Mouse (Mus musculus): Measurements from ENCODE around the gene Tbl1xr1. TPM values are rescaled to one million over a fixed set of nuclear protein-coding genes. Genes with fewer than 3 reads are reported as not detected.

Gene Tbl1xr1
- polyA plus RNA-seq, 1 experiment from 2014 or later, result 27.5 TPM

DNA sequence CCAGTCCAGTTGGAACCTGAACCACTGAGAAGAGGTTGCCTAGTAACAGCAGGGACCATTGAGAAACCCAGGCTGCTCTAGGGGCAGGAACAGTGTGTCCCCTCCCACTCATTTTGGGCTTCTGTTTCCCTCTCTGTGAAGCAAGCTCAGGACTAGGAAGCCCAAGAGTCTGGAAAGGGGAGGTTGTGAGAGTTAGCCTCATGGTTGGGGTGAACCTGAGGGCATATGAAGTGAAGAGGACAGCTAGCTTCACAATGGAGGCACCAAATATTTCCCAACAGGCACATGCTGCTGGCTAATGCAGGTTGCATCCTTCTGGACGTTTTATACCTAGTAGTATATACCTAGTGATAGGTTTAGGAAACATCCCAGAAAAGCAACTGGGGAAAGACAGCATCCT is 122.3 kb downstream of the Tbl1xr1 start:
- Histone ChIP-seq H3K9me3 (replicated peaks) (no peaks in the 10 kb centered on the region), H3K4me3 (no peak overlapping the region), H3K27me3 (ENCODE audit: low read depth, poor library complexity, severe bottlenecking) (no peaks in the 10 kb centered on the region), H3K36me3 (peaks cover 89% of the 10 kb centered on the region), H3K4me1 (no peaks in the 10 kb centered on the region), H3K27ac (no peak overlapping the region)
- DNase-seq (ENCODE audit: low spot score), result no peak
- WGBS, result 88% methylated on average over 1 of the region's 1 CpGs

DNA sequence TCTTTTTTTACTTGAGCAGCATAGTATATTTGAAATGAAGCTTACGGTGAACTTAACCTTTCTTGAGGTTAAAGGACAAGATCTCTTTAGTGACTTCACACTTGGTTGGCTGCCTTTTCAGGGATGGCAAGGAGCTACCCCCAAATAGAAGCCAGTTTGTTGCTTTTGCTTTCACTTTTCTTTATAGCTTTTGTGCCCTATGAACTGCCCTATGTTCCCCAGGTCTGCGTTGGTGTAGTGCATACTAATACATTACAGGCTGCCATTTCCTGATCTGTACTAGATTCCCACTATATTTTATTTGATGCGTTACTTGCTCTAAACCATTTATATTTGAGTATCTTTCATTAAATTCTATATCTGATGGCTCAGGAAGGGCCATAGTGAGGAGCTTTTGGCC is 127.7 kb downstream of the Tbl1xr1 start:
- no peaks in the 10 kb centered on the region for H3K4me1 ChIP-seq
- H3K27me3 ChIP-seq (ENCODE audit: low read depth, poor library complexity, severe bottlenecking), result no peaks in the 10 kb centered on the region
- no peak for DNase-seq (ENCODE audit: low spot score)
- no peaks in the 10 kb centered on the region for H3K9me3 ChIP-seq (replicated peaks)
- peaks cover 69% of the 10 kb centered on the region for H3K36me3 ChIP-seq
- no peak overlapping the region for H3K27ac ChIP-seq
- no peak overlapping the region for H3K4me3 ChIP-seq
- 96% methylated on average over 3 of the region's 3 CpGs for WGBS

GRCm38 (mm10) chr3:22221557-22221956 is 145.1 kb downstream of the Tbl1xr1 start:
- H3K4me3 ChIP-seq, result no peak overlapping the region
- WGBS, result 86% methylated on average over 2 of the region's 2 CpGs

DNA sequence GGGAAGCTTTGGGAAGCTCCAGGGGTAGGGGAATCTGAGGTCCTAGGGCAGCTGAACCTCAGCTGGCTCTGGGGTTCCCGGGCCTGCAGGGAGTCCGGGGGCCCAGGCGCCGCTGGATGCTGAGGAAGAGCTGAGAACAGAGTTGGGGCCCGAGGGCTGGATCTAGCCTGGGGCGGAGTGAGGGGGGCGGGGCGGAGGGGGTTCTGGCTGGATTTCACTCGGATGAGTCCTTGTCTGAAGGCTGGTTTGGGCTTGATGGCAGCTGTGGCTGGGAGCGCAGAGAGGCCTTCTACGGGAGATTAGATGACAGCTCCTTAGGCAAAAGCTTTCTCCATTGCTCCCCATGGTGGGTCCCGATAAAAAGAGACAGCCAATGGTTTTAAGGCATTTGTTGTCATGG is 145.9 kb downstream of the Tbl1xr1 start:
- peaks cover 5% of the 10 kb centered on the region for H3K4me1 ChIP-seq
- 35% methylated on average over 12 of the region's 12 CpGs for WGBS
- no peaks in the 10 kb centered on the region for H3K9me3 ChIP-seq (replicated peaks)
- H3K4me3 ChIP-seq, result no peak overlapping the region
- H3K27me3 ChIP-seq (ENCODE audit: low read depth, poor library complexity, severe bottlenecking), result no peaks in the 10 kb centered on the region
- H3K27ac ChIP-seq, result no peak overlapping the region
- no peaks in the 10 kb centered on the region for H3K36me3 ChIP-seq
- no peak for DNase-seq (ENCODE audit: low spot score)

More at GRCm38 (mm10) chr3:22221557-22221956, 145.1 kb downstream of the Tbl1xr1 start:
- Histone ChIP-seq H3K9me3 (replicated peaks) (no peaks in the 10 kb centered on the region), H3K4me1 (peaks cover 5% of the 10 kb centered on the region), H3K27ac (no peak overlapping the region), H3K27me3 (ENCODE audit: low read depth, poor library complexity, severe bottlenecking) (no peaks in the 10 kb centered on the region), H3K36me3 (peaks cover 4% of the 10 kb centered on the region; the same call in 1 of the 2 replicates)
- DNase-seq (ENCODE audit: low spot score), result no peak

DNA sequence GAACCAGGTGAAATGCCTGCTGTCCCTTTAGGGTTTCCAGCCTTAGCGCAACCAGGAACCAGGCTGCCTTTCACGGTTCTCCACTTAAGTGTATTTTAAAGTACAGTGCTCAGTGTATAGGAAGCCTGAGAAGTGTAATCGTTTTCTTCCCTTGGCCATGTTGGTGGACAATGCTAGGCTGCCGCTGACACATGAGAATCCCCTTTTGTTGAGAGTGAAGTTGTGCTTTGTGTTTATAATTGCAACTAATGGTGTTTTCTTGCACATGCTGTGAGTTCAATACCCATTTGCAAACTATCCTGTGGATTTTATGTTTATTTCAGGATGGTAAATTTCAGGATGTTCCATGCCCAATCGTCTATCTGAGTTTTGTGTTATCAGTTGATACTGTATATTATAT is 146.6 kb downstream of the Tbl1xr1 start:
- WGBS, result 97% methylated on average over 5 of the region's 5 CpGs
- no peaks in the 10 kb centered on the region for H3K36me3 ChIP-seq
- no peak overlapping the region for H3K27ac ChIP-seq
- no peak overlapping the region for H3K4me3 ChIP-seq
- no peaks in the 10 kb centered on the region for H3K27me3 ChIP-seq (ENCODE audit: low read depth, poor library complexity, severe bottlenecking)
- no peak for DNase-seq (ENCODE audit: low spot score)
- peaks cover 5% of the 10 kb centered on the region for H3K4me1 ChIP-seq
- H3K9me3 ChIP-seq (replicated peaks), result no peaks in the 10 kb centered on the region

GRCm38 (mm10) chr3:22228052-22228451 is 151.6 kb downstream of the Tbl1xr1 start:
- WGBS, result 93% methylated on average over 3 of the region's 3 CpGs
- Histone ChIP-seq H3K9me3 (replicated peaks) (no peaks in the 10 kb centered on the region), H3K27ac (no peak overlapping the region), H3K4me3 (no peak overlapping the region), H3K4me1 (no peaks in the 10 kb centered on the region), H3K36me3 (no peaks in the 10 kb centered on the region), H3K27me3 (ENCODE audit: low read depth, poor library complexity, severe bottlenecking) (no peaks in the 10 kb centered on the region)
- no peak for DNase-seq (ENCODE audit: low spot score)

GRCm38 (mm10) chr3:22230635-22231034 is 154.2 kb downstream of the Tbl1xr1 start:
- no peak for DNase-seq (ENCODE audit: low spot score)
- H3K4me3 ChIP-seq, result no peak overlapping the region
- no peaks in the 10 kb centered on the region for H3K4me1 ChIP-seq
- H3K9me3 ChIP-seq (replicated peaks), result no peaks in the 10 kb centered on the region
- no peaks in the 10 kb centered on the region for H3K36me3 ChIP-seq
- H3K27me3 ChIP-seq (ENCODE audit: low read depth, poor library complexity, severe bottlenecking), result no peaks in the 10 kb centered on the region
- 83% methylated on average over 3 of the region's 3 CpGs for WGBS
- H3K27ac ChIP-seq, result no peak overlapping the region

GRCm38 (mm10) chr3:22238106-22238900 is 161.9 kb downstream of the Tbl1xr1 start:
- Histone ChIP-seq H3K4me3 (no peak overlapping the region), H3K27ac (no peak overlapping the region), H3K36me3 (no peaks in the 10 kb centered on the region), H3K4me1 (no peaks in the 10 kb centered on the region), H3K27me3 (ENCODE audit: low read depth, poor library complexity, severe bottlenecking) (no peaks in the 10 kb centered on the region), H3K9me3 (replicated peaks) (0 out of 2 replicates have a peak, but pooled peaks cover 3% of the 10 kb centered on the region)
- DNase-seq (ENCODE audit: low spot score), result no peak
- 93% methylated on average over 16 of the region's 16 CpGs for WGBS

All from limb, embryonic 10.5 days (tissue).